Mouse (Mus musculus): ENCODE results near the gene Mapk8ip3. TPM values are rescaled to one million over a fixed set of nuclear protein-coding genes. Genes with fewer than 3 reads are reported as not detected.

The Mapk8ip3 gene
- polyA plus RNA-seq, 1 experiment from 2014 or later, result 28.0 TPM

Other genes starting within 250 kb of the Mapk8ip3 start
- 0.26 and 0.49 TPM in 2 replicates for gene Syngr3, start 247.0 kb downstream of the Mapk8ip3 start, polyA plus RNA-seq (2014; fragmentation: Nextera tagmentation; extraction: Ambion mirVana)
- gene Gfer, start 240.8 kb downstream of the Mapk8ip3 start, polyA plus RNA-seq (2014; fragmentation: Nextera tagmentation; extraction: Ambion mirVana), result 64.2 and 74.7 TPM in 2 replicates
- 0.56 and 0.58 TPM in 2 replicates for gene Noxo1, start 240.7 kb downstream of the Mapk8ip3 start, polyA plus RNA-seq (2014; fragmentation: Nextera tagmentation; extraction: Ambion mirVana)
- gene Tbl3, start 229.3 kb downstream of the Mapk8ip3 start, polyA plus RNA-seq (2014; fragmentation: Nextera tagmentation; extraction: Ambion mirVana), result 102 and 109 TPM in 2 replicates
- 0.25 and 0.27 TPM in 2 replicates for gene Rnf151, start 218.9 kb downstream of the Mapk8ip3 start, polyA plus RNA-seq (2014; fragmentation: Nextera tagmentation; extraction: Ambion mirVana)
- gene Rps2, start 218.9 kb downstream of the Mapk8ip3 start, polyA plus RNA-seq (2014; fragmentation: Nextera tagmentation; extraction: Ambion mirVana), result 2,083 and 2,225 TPM in 2 replicates
- gene Ndufb10, start 212.5 kb downstream of the Mapk8ip3 start, polyA plus RNA-seq (2014; fragmentation: Nextera tagmentation; extraction: Ambion mirVana), result 301 and 321 TPM in 2 replicates
- gene Rpl3l, start 209.2 kb downstream of the Mapk8ip3 start, polyA plus RNA-seq (2014; fragmentation: Nextera tagmentation; extraction: Ambion mirVana), result not detected in 2 replicates
- 30.7 and 31.0 TPM in 2 replicates for gene Msrb1, start 200.3 kb downstream of the Mapk8ip3 start, polyA plus RNA-seq (2014; fragmentation: Nextera tagmentation; extraction: Ambion mirVana)
- gene Hs3st6, start 184.0 kb downstream of the Mapk8ip3 start, polyA plus RNA-seq (2014; fragmentation: Nextera tagmentation; extraction: Ambion mirVana), result 0.41 and 0.45 TPM in 2 replicates
- gene Meiob, start 132.7 kb downstream of the Mapk8ip3 start, polyA plus RNA-seq (2014; fragmentation: Nextera tagmentation; extraction: Ambion mirVana), result 1.9 and 3.0 TPM in 2 replicates
- 53.8 and 56.3 TPM in 2 replicates for gene Hagh, start 96.8 kb downstream of the Mapk8ip3 start, polyA plus RNA-seq (2014; fragmentation: Nextera tagmentation; extraction: Ambion mirVana)
- gene Fahd1, start 86.6 kb downstream of the Mapk8ip3 start, polyA plus RNA-seq (2014; fragmentation: Nextera tagmentation; extraction: Ambion mirVana), result 38.3 and 38.6 TPM in 2 replicates
- gene Igfals, start 71.0 kb downstream of the Mapk8ip3 start, polyA plus RNA-seq (2014; fragmentation: Nextera tagmentation; extraction: Ambion mirVana), result 4.3 and 4.9 TPM in 2 replicates
- 123 and 135 TPM in 2 replicates for gene Nubp2, start 50.6 kb downstream of the Mapk8ip3 start, polyA plus RNA-seq (2014; fragmentation: Nextera tagmentation; extraction: Ambion mirVana)
- 35.0 and 40.9 TPM in 2 replicates for gene Spsb3, start 50.3 kb downstream of the Mapk8ip3 start, polyA plus RNA-seq (2014; fragmentation: Nextera tagmentation; extraction: Ambion mirVana)
- gene Eme2, start 41.9 kb downstream of the Mapk8ip3 start, polyA plus RNA-seq (2014; fragmentation: Nextera tagmentation; extraction: Ambion mirVana), result 21.9 and 23.4 TPM in 2 replicates
- 123 and 129 TPM in 2 replicates for gene Mrps34, start 41.9 kb downstream of the Mapk8ip3 start, polyA plus RNA-seq (2014; fragmentation: Nextera tagmentation; extraction: Ambion mirVana)
- gene Nme3, start 40.5 kb downstream of the Mapk8ip3 start, polyA plus RNA-seq (2014; fragmentation: Nextera tagmentation; extraction: Ambion mirVana), result 70.5 and 76.3 TPM in 2 replicates
- 164 and 168 TPM in 2 replicates for gene Jpt2, start 23.7 kb upstream of the Mapk8ip3 start, polyA plus RNA-seq (2014; fragmentation: Nextera tagmentation; extraction: Ambion mirVana)
- 9.5 and 11.8 TPM in 2 replicates for gene Cramp1l, start 78.8 kb upstream of the Mapk8ip3 start, polyA plus RNA-seq (2014; fragmentation: Nextera tagmentation; extraction: Ambion mirVana)
- gene Ift140, start 79.1 kb upstream of the Mapk8ip3 start, polyA plus RNA-seq (2014; fragmentation: Nextera tagmentation; extraction: Ambion mirVana), result 51.6 and 55.3 TPM in 2 replicates
- 8.5 and 10.1 TPM in 2 replicates for gene Tmem204, start 146.6 kb upstream of the Mapk8ip3 start, polyA plus RNA-seq (2014; fragmentation: Nextera tagmentation; extraction: Ambion mirVana)
- 46.2 and 49.6 TPM in 2 replicates for gene Telo2, start 179.0 kb upstream of the Mapk8ip3 start, polyA plus RNA-seq (2014; fragmentation: Nextera tagmentation; extraction: Ambion mirVana)
- not detected in 2 replicates for gene Ptx4, start 183.8 kb upstream of the Mapk8ip3 start, polyA plus RNA-seq (2014; fragmentation: Nextera tagmentation; extraction: Ambion mirVana)
- 18.7 and 19.7 TPM in 2 replicates for gene Clcn7, start 196.4 kb upstream of the Mapk8ip3 start, polyA plus RNA-seq (2014; fragmentation: Nextera tagmentation; extraction: Ambion mirVana)
- gene Ccdc154, start 225.5 kb upstream of the Mapk8ip3 start, polyA plus RNA-seq (2014; fragmentation: Nextera tagmentation; extraction: Ambion mirVana), result 0.11 and 0.14 TPM in 2 replicates
- gene Gm38655, start 238.5 kb upstream of the Mapk8ip3 start, polyA plus RNA-seq (2014; fragmentation: Nextera tagmentation; extraction: Ambion mirVana), result not detected in 2 replicates
- gene BC003965, start 247.6 kb upstream of the Mapk8ip3 start, polyA plus RNA-seq (2014; fragmentation: Nextera tagmentation; extraction: Ambion mirVana), result 42.5 and 47.8 TPM in 2 replicates

Measured in liver, embryonic 11.5 days (tissue).